In genomic region chrX:85877747-85878146, GRCm38 (mm10) we compare ENCODE assay signal across 23 mouse cellular contexts. TPM values are rescaled to one million over a fixed set of nuclear protein-coding genes. Genes with fewer than 3 reads are reported as not detected.
DNase-seq lines count a peak whose midpoint lies in the region; ATAC-seq and TF ChIP-seq lines count a peak whose summit lies in the region.
"Had no signal": no experiment of that assay in that cellular context is flagged by ENCODE, and none has a peak within 500 bp of the region (broad histone marks: within the 10 kb centered on the region; RNA-seq: fewer than 3 reads in every experiment).

No protein-coding gene starts in this region.

- H3K36me3 ChIP-seq in kidney, adult 2 months (ENCODE audit: control insufficient read depth, insufficient read depth, low read length) = no peaks in the 10 kb centered on the region
- H3K36me3 ChIP-seq in liver, adult 2 months (ENCODE audit: control insufficient read depth, insufficient read depth, low read length) = no peaks in the 10 kb centered on the region
- no peaks in the 10 kb centered on the region for H3K36me3 ChIP-seq in liver, embryonic 12.5 days
- no peaks in the 10 kb centered on the region for H3K36me3 ChIP-seq in liver, postnatal 0 days (replicated peaks; ENCODE audit: insufficient read depth, low read length)
- H3K36me3 ChIP-seq: embryonic facial prominence, embryonic 13.5 days; embryonic facial prominence, embryonic 15.5 days; forebrain, embryonic 10.5 days; forebrain, embryonic 12.5 days had no signal

- ATAC-seq in liver, embryonic 12.5 days = no peak
- ATAC-seq in liver, postnatal 0 days = peak; percentile 64
- ATAC-seq: forebrain, embryonic 14.5 days had no signal

- peaks cover 6% of the 10 kb centered on the region; the same call in 1 of the 2 replicates for H3K4me1 ChIP-seq in kidney, adult 2 months (ENCODE audit: control insufficient read depth, insufficient read depth, low read length)
- H3K4me1 ChIP-seq in liver, adult 2 months (ENCODE audit: control insufficient read depth, insufficient read depth, low read length) = peaks cover 9% of the 10 kb centered on the region
- H3K4me1 ChIP-seq in liver, embryonic 12.5 days = no peaks in the 10 kb centered on the region
- no peaks in the 10 kb centered on the region for H3K4me1 ChIP-seq in liver, postnatal 0 days (ENCODE audit: insufficient read depth)
- H3K4me1 ChIP-seq: embryonic facial prominence, embryonic 13.5 days; embryonic facial prominence, embryonic 15.5 days; forebrain, embryonic 10.5 days; forebrain, embryonic 12.5 days had no signal

- H3K9me3 ChIP-seq in liver, embryonic 12.5 days (replicated peaks) = no peaks in the 10 kb centered on the region
- no peaks in the 10 kb centered on the region for H3K9me3 ChIP-seq in liver, postnatal 0 days (ENCODE audit: low read length)
- H3K9me3 ChIP-seq: embryonic facial prominence, embryonic 13.5 days; embryonic facial prominence, embryonic 15.5 days; forebrain, embryonic 10.5 days; forebrain, embryonic 12.5 days had no signal

- no peak overlapping the region for H3K4me3 ChIP-seq in kidney, adult 2 months (ENCODE audit: insufficient read depth, low read depth, low read length)
- H3K4me3 ChIP-seq in liver, adult 2 months (ENCODE audit: insufficient read depth, low read depth, low read length) = no peak overlapping the region
- H3K4me3 ChIP-seq in liver, embryonic 12.5 days = no peak overlapping the region
- H3K4me3 ChIP-seq in liver, postnatal 0 days (ENCODE audit: low read depth, low read length) = no peak overlapping the region
- H3K4me3 ChIP-seq: embryonic facial prominence, embryonic 13.5 days; embryonic facial prominence, embryonic 15.5 days; erythroblast, embryonic 14.5 days; forebrain, embryonic 10.5 days; forebrain, embryonic 12.5 days had no signal

- no peaks in the 10 kb centered on the region for H3K79me2 ChIP-seq in liver, adult 2 months (ENCODE audit: control insufficient read depth, insufficient read depth, low read length)

- DNase-seq in kidney, adult 2 months = peak; percentile 33
- DNase-seq in kidney, postnatal 4 days = no peak
- peak; percentile 91 for DNase-seq in liver, adult 2 months (ENCODE audit: extremely low read depth, low read depth, low spot score)
- DNase-seq in liver, postnatal 0 days = no peak
- no peak for DNase-seq in liver
- DNase-seq: adrenal gland, adult 2 months; adrenal gland, postnatal 10 days; adrenal gland, postnatal 25 days; cerebellum, adult 11 months; cerebellum, adult 18-20 months; cerebellum, adult 8-10 months; cerebellum, adult 9-11 months; cerebellum, postnatal 14 days; cerebellum, postnatal 36 days; embryo, embryonic 11 days had no signal

- TF ChIP-seq CTCF in kidney, adult 2 months (conservative IDR thresholded peaks at IDR 0.05; ENCODE audit: insufficient read depth, insufficient read length, low read depth, low read length) = no peak
- no peak for TF ChIP-seq CTCF in liver, adult 2 months (IDR thresholded peaks at IDR 0.05; ENCODE audit: low read depth, low read length)
- TF ChIP-seq CTCF in liver, postnatal 0 days (IDR thresholded peaks at IDR 0.05; ENCODE audit: low read depth) = no peak

- peak overlapping the region; percentile 91 for H3K27ac ChIP-seq in kidney, adult 2 months (ENCODE audit: insufficient read depth, low read depth, low read length)
- peak overlapping the region; percentile 78 for H3K27ac ChIP-seq in liver, adult 2 months (replicated peaks; ENCODE audit: insufficient read depth, low read depth, low read length)
- no peak overlapping the region for H3K27ac ChIP-seq in liver, embryonic 12.5 days
- H3K27ac ChIP-seq in liver, postnatal 0 days (ENCODE audit: low read depth) = peak overlapping the region; percentile 64; the same call in 1 of the 2 replicates
- H3K27ac ChIP-seq: embryonic facial prominence, embryonic 13.5 days; embryonic facial prominence, embryonic 15.5 days; forebrain, embryonic 10.5 days; forebrain, embryonic 12.5 days had no signal

- no peak overlapping the region for H3K4me2 ChIP-seq in liver, embryonic 12.5 days
- H3K4me2 ChIP-seq in liver, postnatal 0 days (ENCODE audit: low read depth, low read length) = no peak overlapping the region
- H3K4me2 ChIP-seq: embryonic facial prominence, embryonic 13.5 days; embryonic facial prominence, embryonic 15.5 days; forebrain, embryonic 12.5 days had no signal

- TF ChIP-seq POLR2A in kidney, adult 2 months (IDR thresholded peaks at IDR 0.05; ENCODE audit: low read depth, low read length) = no peak
- no peak for TF ChIP-seq POLR2A in liver, adult 2 months (IDR thresholded peaks at IDR 0.05; ENCODE audit: extremely low read depth, insufficient read depth, low read length)

- TF ChIP-seq EP300 in liver, postnatal 0 days (IDR thresholded peaks at IDR 0.05; ENCODE audit: low read depth) = no peak

- no peak overlapping the region for H3K9ac ChIP-seq in liver, adult 2 months (ENCODE audit: low read depth, low read length)
- no peak overlapping the region for H3K9ac ChIP-seq in liver, embryonic 12.5 days
- H3K9ac ChIP-seq in liver, postnatal 0 days (replicated peaks) = no peak overlapping the region
- H3K9ac ChIP-seq: embryonic facial prominence, embryonic 13.5 days; embryonic facial prominence, embryonic 15.5 days; forebrain, embryonic 12.5 days had no signal

- H3K27me3 ChIP-seq in kidney, adult 2 months (replicated peaks; ENCODE audit: control insufficient read depth, insufficient read depth, low read length) = no peaks in the 10 kb centered on the region
- no peaks in the 10 kb centered on the region for H3K27me3 ChIP-seq in liver, adult 2 months (ENCODE audit: control insufficient read depth, insufficient read depth, low read length)
- no peaks in the 10 kb centered on the region for H3K27me3 ChIP-seq in liver, embryonic 12.5 days (replicated peaks)
- H3K27me3 ChIP-seq in liver, postnatal 0 days (ENCODE audit: insufficient read depth, low read length) = no peaks in the 10 kb centered on the region
- H3K27me3 ChIP-seq: embryonic facial prominence, embryonic 13.5 days; embryonic facial prominence, embryonic 15.5 days; forebrain, embryonic 12.5 days had no signal

- WGBS in kidney, adult 2 months = 39% methylated on average over 2 of the region's 2 CpGs
- 13% methylated on average over 2 of the region's 2 CpGs for WGBS in liver, adult 2 months
- WGBS in liver, embryonic 12.5 days (ENCODE audit: insufficient replicate concordance) = 55% methylated on average over 2 of the region's 2 CpGs
- 59% methylated on average over 2 of the region's 2 CpGs for WGBS in liver, postnatal 0 days (ENCODE audit: insufficient replicate concordance)

RNA-seq across cellular contexts. Expression of gene 5430427O19Rik, which starts 7.6 kb away (rescaled TPM):
- 0.05 and 0.08 TPM in 2 replicates for polyA plus RNA-seq in kidney, adult 2 months (2012; rRNA removed)
- total RNA-seq in liver, adult 2 months (2014; rRNA removed) = 0.27 and 0.28 TPM in 2 replicates
- polyA plus RNA-seq in liver, adult 2 months (2012; rRNA removed) = not detected in 2 replicates
- 0.32 and 0.50 TPM in 2 replicates for polyA plus RNA-seq in liver, embryonic 12.5 days (2016; fragmentation: Nextera tagmentation; extraction: Ambion mirVana)
- 0.63 and 0.66 TPM in 2 replicates for polyA plus RNA-seq in liver, postnatal 0 days (2015; fragmentation: Nextera tagmentation; extraction: Ambion mirVana)
- polyA plus RNA-seq: adrenal gland, adult 2 months; C2C12; erythroblast, embryonic 14.5 days had no signal

Comparison
In these comparisons a context has a peak if more than half of its experiments do, and no peak if none do; other contexts are left out.
1. DNase-seq: peak in kidney, adult 2 months (single experiment) and liver, adult 2 months (single experiment); none in kidney, postnatal 4 days (0 of 2), liver, postnatal 0 days (single experiment) and liver (single experiment).